ENCODE assay signal across 23 mouse cellular contexts in genomic region chr9:111408427-111408826, GRCm38 (mm10). TPM values are rescaled to one million over a fixed set of nuclear protein-coding genes. Genes with fewer than 3 reads are reported as not detected.
DNase-seq lines count a peak whose midpoint lies in the region; ATAC-seq lines count a peak whose summit lies in the region.
"Had no signal": no experiment of that assay in that cellular context is flagged by ENCODE, and none has a peak within 500 bp of the region (broad histone marks: within the 10 kb centered on the region; RNA-seq: fewer than 3 reads in every experiment).

No protein-coding gene starts in this region.

- peak; percentile 29; the same call in 1 of the 2 replicates for ATAC-seq in forebrain, embryonic 14.5 days
- ATAC-seq in forebrain, embryonic 12.5 days (ENCODE audit: low FRiP score), result no peak
- ATAC-seq: CD4-positive, CD25-positive, alpha-beta regulatory T cell, adult 4 months; forebrain, embryonic 15.5 days had no signal

- peak overlapping the region; percentile 10; the same call in 1 of the 2 replicates for H3K27ac ChIP-seq in forebrain, embryonic 14.5 days (ENCODE audit: low read depth, low read length)
- no peak overlapping the region for H3K27ac ChIP-seq in forebrain, embryonic 12.5 days
- H3K27ac ChIP-seq: embryonic facial prominence, embryonic 13.5 days; forebrain, embryonic 15.5 days; gastrocnemius, adult 2 months; hindbrain, embryonic 10.5 days; hindbrain, embryonic 15.5 days had no signal

- no peaks in the 10 kb centered on the region for H3K9me3 ChIP-seq in forebrain, embryonic 14.5 days (replicated peaks; ENCODE audit: control insufficient read depth, low read length)
- no peaks in the 10 kb centered on the region for H3K9me3 ChIP-seq in forebrain, embryonic 12.5 days
- H3K9me3 ChIP-seq: embryonic facial prominence, embryonic 13.5 days; forebrain, embryonic 15.5 days; heart, embryonic 12.5 days; hindbrain, embryonic 10.5 days; hindbrain, embryonic 15.5 days had no signal

- no peaks in the 10 kb centered on the region for H3K4me1 ChIP-seq in forebrain, embryonic 14.5 days (ENCODE audit: control insufficient read depth, insufficient read depth, low read length)
- no peaks in the 10 kb centered on the region for H3K4me1 ChIP-seq in forebrain, embryonic 12.5 days

- no peak overlapping the region for H3K4me2 ChIP-seq in forebrain, embryonic 14.5 days (ENCODE audit: low read length)
- H3K4me2 ChIP-seq in forebrain, embryonic 12.5 days, result no peak overlapping the region
- H3K4me2 ChIP-seq: embryonic facial prominence, embryonic 13.5 days; forebrain, embryonic 15.5 days; heart, embryonic 12.5 days; hindbrain, embryonic 15.5 days had no signal

- H3K4me3 ChIP-seq in forebrain, embryonic 14.5 days (ENCODE audit: low read depth, low read length), result no peak overlapping the region
- no peak overlapping the region for H3K4me3 ChIP-seq in forebrain, embryonic 12.5 days (replicated peaks)
- H3K4me3 ChIP-seq: embryonic facial prominence, embryonic 13.5 days; forebrain, embryonic 15.5 days; gastrocnemius, adult 2 months; heart, embryonic 12.5 days; hindbrain, embryonic 10.5 days; hindbrain, embryonic 15.5 days had no signal

- no peaks in the 10 kb centered on the region for H3K36me3 ChIP-seq in forebrain, embryonic 14.5 days (ENCODE audit: control insufficient read depth, insufficient read depth, low read length)
- no peaks in the 10 kb centered on the region for H3K36me3 ChIP-seq in forebrain, embryonic 12.5 days (replicated peaks)
- H3K36me3 ChIP-seq: embryonic facial prominence, embryonic 13.5 days; forebrain, embryonic 15.5 days; G1E; heart, embryonic 12.5 days; hindbrain, embryonic 10.5 days; hindbrain, embryonic 15.5 days had no signal

- no peak overlapping the region for H3K9ac ChIP-seq in forebrain, embryonic 14.5 days (ENCODE audit: low read length)
- H3K9ac ChIP-seq in forebrain, embryonic 12.5 days, result no peak overlapping the region
- H3K9ac ChIP-seq: embryonic facial prominence, embryonic 13.5 days; forebrain, embryonic 15.5 days; heart, embryonic 12.5 days; hindbrain, embryonic 15.5 days had no signal

- no peak for DNase-seq in forebrain, embryonic 14.5 days (ENCODE audit: low spot score)
- peak; percentile 31 for DNase-seq in layer of hippocampus, adult 9-11 months
- DNase-seq in layer of hippocampus, adult 9-10 months (ENCODE audit: low spot score), result no peak
- DNase-seq in right cerebral cortex, adult 18-20 months, result peak; percentile 70
- no peak for DNase-seq in right cerebral cortex, postnatal 4 days
- DNase-seq in right cerebral cortex, postnatal 14 days, result peak; percentile 29
- DNase-seq in adrenal gland, adult 8-10 months, result no peak
- DNase-seq: adrenal gland, postnatal 10 days; B cell, adult 2 months; cerebellum, adult 18-20 months; cerebellum, adult 9-11 months; cerebellum, postnatal 36 days; gastrocnemius, adult 2 months; gastrocnemius, postnatal 25 days had no signal

- 80% methylated on average over 10 of the region's 10 CpGs for WGBS in forebrain, embryonic 14.5 days
- 85% methylated on average over 10 of the region's 10 CpGs for WGBS in forebrain, embryonic 12.5 days

- H3K27me3 ChIP-seq in forebrain, embryonic 14.5 days (replicated peaks; ENCODE audit: control insufficient read depth, insufficient read depth, low read length), result no peaks in the 10 kb centered on the region
- no peaks in the 10 kb centered on the region for H3K27me3 ChIP-seq in forebrain, embryonic 12.5 days
- H3K27me3 ChIP-seq: embryonic facial prominence, embryonic 13.5 days; forebrain, embryonic 15.5 days; heart, embryonic 12.5 days; hindbrain, embryonic 15.5 days had no signal

RNA-seq across cellular contexts. Expression of gene Dclk3, which starts 30.5 kb away (rescaled TPM):
- 2.1 and 3.0 TPM in 2 replicates for polyA plus RNA-seq in forebrain, embryonic 14.5 days (2014; fragmentation: Nextera tagmentation; extraction: Ambion mirVana)
- 0.91 and 1.1 TPM in 2 replicates for polyA plus RNA-seq in forebrain, embryonic 12.5 days (2016; fragmentation: Nextera tagmentation; extraction: Ambion mirVana)
- total RNA-seq in adrenal gland, adult 8-10 months (2022), result 1 to 10 TPM in 3 of 4 experiments, under 1 TPM in 1; 0.75 to 1.8 (median 1.6) TPM
- total RNA-seq: granulocyte monocyte progenitor cell, adult 5-6 weeks had no signal
- polyA plus RNA-seq: CD4-positive, CD25-positive, alpha-beta regulatory T cell, adult 4 months; G1E had no signal

Comparison
In these comparisons a context has a peak if more than half of its experiments do, and no peak if none do; other contexts are left out.
1. DNase-seq: peak in layer of hippocampus, adult 9-11 months (single experiment), right cerebral cortex, adult 18-20 months (single experiment) and right cerebral cortex, postnatal 14 days (single experiment); none in forebrain, embryonic 14.5 days (single experiment), layer of hippocampus, adult 9-10 months (single experiment), right cerebral cortex, postnatal 4 days (single experiment) and adrenal gland, adult 8-10 months (single experiment).